Mouse (Mus musculus) embryo, embryonic 11 days (tissue): ENCODE measurements around the gene Abca5.

Experiments
- DNase-seq: peaks from one replicate; pipeline ENCODE4 v3.0.0-alpha.2; 2015

Gene Abca5

GRCm38 (mm10) chr11:110297917-110298533 lies 39.5 kb downstream of the Abca5 start:
- DNase-seq, result no peak

GRCm38 (mm10) chr11:110290586-110290985 lies 46.9 kb downstream of the Abca5 start:
- DNase-seq, result no peak

GRCm38 (mm10) chr11:110288423-110288822 lies 49.1 kb downstream of the Abca5 start:
- no peak for DNase-seq

- no peak for DNase-seq
Measured at GRCm38 (mm10) chr11:110287694-110288093, 49.8 kb downstream of the Abca5 start.

- no peak for DNase-seq
Measured at GRCm38 (mm10) chr11:110286331-110286730, 51.2 kb downstream of the Abca5 start.

- no peak for DNase-seq
Measured at GRCm38 (mm10) chr11:110284849-110285248, 52.7 kb downstream of the Abca5 start.

- no peak for DNase-seq
Measured at GRCm38 (mm10) chr11:110284185-110284787, 53.2 kb downstream of the Abca5 start.

- DNase-seq, result no peak
Measured at GRCm38 (mm10) chr11:110274794-110275193, 62.7 kb downstream of the Abca5 start.

GRCm38 (mm10) chr11:110271745-110272144 lies 65.8 kb downstream of the Abca5 start:
- peak; percentile 87 for DNase-seq

- peak; percentile 91 for DNase-seq
Measured at GRCm38 (mm10) chr11:110268244-110268844, 69.2 kb downstream of the Abca5 start.

GRCm38 (mm10) chr11:110267232-110267631 lies 70.3 kb downstream of the Abca5 start:
- DNase-seq, result no peak

GRCm38 (mm10) chr11:110266757-110267156 lies 70.8 kb downstream of the Abca5 start:
- no peak for DNase-seq

GRCm38 (mm10) chr11:110261867-110262266 lies 75.6 kb downstream of the Abca5 start:
- DNase-seq, result no peak

- no peak for DNase-seq
Measured at GRCm38 (mm10) chr11:110257911-110258310, 79.6 kb downstream of the Abca5 start.

- no peak for DNase-seq
Measured at GRCm38 (mm10) chr11:110257061-110257460, 80.5 kb downstream of the Abca5 start.

- no peak for DNase-seq
Measured at GRCm38 (mm10) chr11:110252256-110252655, 85.3 kb downstream of the Abca5 start.

GRCm38 (mm10) chr11:110251534-110251933 lies 86.0 kb downstream of the Abca5 start, which contains the start of gene Abca6:
Gene Abca6, minus strand, starts transcription at chr11:110251776.
- peak; percentile 44 for DNase-seq

GRCm38 (mm10) chr11:110244730-110245129 lies 92.8 kb downstream of the Abca5 start:
- no peak for DNase-seq

- DNase-seq, result no peak
Measured at GRCm38 (mm10) chr11:110237466-110237865, 100.0 kb downstream of the Abca5 start.

GRCm38 (mm10) chr11:110232975-110233374 lies 104.5 kb downstream of the Abca5 start:
- no peak for DNase-seq
